Mouse (Mus musculus) bone marrow macrophage, adult 2 months (primary cell): Measurements from ENCODE around the gene Auh.

Source experiments
- CTCF ChIP-seq: IDR thresholded peaks from 2 replicates; pipeline ENCODE4 v1.5.1; 2012; ENCODE audit warnings: low read depth, mild to moderate bottlenecking, low read length, moderate library complexity
- POLR2A ChIP-seq: IDR thresholded peaks from 2 replicates; pipeline ENCODE4 v1.6.1; 2012; ENCODE audit warnings: mild to moderate bottlenecking, low read depth, low read length, borderline replicate concordance

- TF ChIP-seq POLR2A (no peak), CTCF (no peak)
Measured at GRCm38 (mm10) chr13:52902517-52902916, 27.0 kb downstream of the Auh start.
